Mouse (Mus musculus): ENCODE results near the gene Pakap. TPM values are rescaled to one million over a fixed set of nuclear protein-coding genes. Genes with fewer than 3 reads are reported as not detected.

The Pakap gene
- polyA plus RNA-seq, 1 experiment from 2014 or later, result 39.4 TPM

- Histone ChIP-seq H3K27me3 (ENCODE audit: low read depth, poor library complexity, severe bottlenecking) (no peaks in the 10 kb centered on the region), H3K9me3 (replicated peaks) (no peaks in the 10 kb centered on the region), H3K4me3 (no peak overlapping the region), H3K4me1 (peaks cover 23% of the 10 kb centered on the region), H3K27ac (peak overlapping the region; percentile 50), H3K36me3 (no peaks in the 10 kb centered on the region)
- 23% methylated on average over 7 of the region's 7 CpGs for WGBS
- DNase-seq (ENCODE audit: low spot score), result peak; percentile 49
These were observed 152.9 kb downstream of the Pakap start for GRCm38 (mm10) chr4:57720869-57721361.

- Histone ChIP-seq H3K27me3 (ENCODE audit: low read depth, poor library complexity, severe bottlenecking) (no peaks in the 10 kb centered on the region), H3K4me3 (no peak overlapping the region), H3K27ac (no peak overlapping the region), H3K36me3 (no peaks in the 10 kb centered on the region), H3K4me1 (peaks cover 15% of the 10 kb centered on the region), H3K9me3 (replicated peaks) (no peaks in the 10 kb centered on the region)
- DNase-seq (ENCODE audit: low spot score), result no peak
- 91% methylated on average over 4 of the region's 4 CpGs for WGBS
These were observed 154.3 kb downstream of the Pakap start for GRCm38 (mm10) chr4:57722296-57722695.

- Histone ChIP-seq H3K27me3 (ENCODE audit: low read depth, poor library complexity, severe bottlenecking) (no peaks in the 10 kb centered on the region), H3K9me3 (replicated peaks) (no peaks in the 10 kb centered on the region), H3K4me3 (no peak overlapping the region), H3K27ac (no peak overlapping the region), H3K4me1 (peaks cover 13% of the 10 kb centered on the region), H3K36me3 (no peaks in the 10 kb centered on the region)
- DNase-seq (ENCODE audit: low spot score), result no peak
- WGBS, result 47% methylated on average over 2 of the region's 2 CpGs
These were observed 155.7 kb downstream of the Pakap start for GRCm38 (mm10) chr4:57723659-57724058.

GRCm38 (mm10) chr4:57725569-57725968 is 157.6 kb downstream of the Pakap start:
- H3K4me3 ChIP-seq, result no peak overlapping the region
- H3K9me3 ChIP-seq (replicated peaks), result no peaks in the 10 kb centered on the region
- H3K4me1 ChIP-seq, result peaks cover 11% of the 10 kb centered on the region
- H3K27ac ChIP-seq, result no peak overlapping the region
- DNase-seq (ENCODE audit: low spot score), result no peak
- 68% methylated on average over 1 of the region's 1 CpGs for WGBS
- H3K36me3 ChIP-seq, result no peaks in the 10 kb centered on the region
- no peaks in the 10 kb centered on the region for H3K27me3 ChIP-seq (ENCODE audit: low read depth, poor library complexity, severe bottlenecking)

GRCm38 (mm10) chr4:57728611-57729183 is 160.7 kb downstream of the Pakap start:
- H3K36me3 ChIP-seq, result no peaks in the 10 kb centered on the region
- no peak overlapping the region for H3K4me3 ChIP-seq
- no peak for DNase-seq (ENCODE audit: low spot score)
- 0 out of 2 replicates have a peak, but pooled peaks cover 3% of the 10 kb centered on the region for H3K9me3 ChIP-seq (replicated peaks)
- H3K4me1 ChIP-seq, result 0 out of 2 replicates have a peak, but pooled peaks cover 4% of the 10 kb centered on the region
- H3K27me3 ChIP-seq (ENCODE audit: low read depth, poor library complexity, severe bottlenecking), result no peaks in the 10 kb centered on the region
- WGBS, result 89% methylated on average over 4 of the region's 4 CpGs
- H3K27ac ChIP-seq, result no peak overlapping the region

GRCm38 (mm10) chr4:57730047-57730446 is 162.1 kb downstream of the Pakap start:
- no peak overlapping the region for H3K27ac ChIP-seq
- 0 out of 2 replicates have a peak, but pooled peaks cover 3% of the 10 kb centered on the region for H3K9me3 ChIP-seq (replicated peaks)
- no peak overlapping the region for H3K4me3 ChIP-seq
- WGBS, result 93% methylated on average over 6 of the region's 6 CpGs
- H3K36me3 ChIP-seq, result no peaks in the 10 kb centered on the region
- H3K27me3 ChIP-seq (ENCODE audit: low read depth, poor library complexity, severe bottlenecking), result no peaks in the 10 kb centered on the region
- DNase-seq (ENCODE audit: low spot score), result no peak
- H3K4me1 ChIP-seq, result peaks cover 2% of the 10 kb centered on the region; the same call in 1 of the 2 replicates

GRCm38 (mm10) chr4:57730801-57731598 is 163.0 kb downstream of the Pakap start:
- no peaks in the 10 kb centered on the region for H3K36me3 ChIP-seq
- H3K9me3 ChIP-seq (replicated peaks), result 0 out of 2 replicates have a peak, but pooled peaks cover 3% of the 10 kb centered on the region
- H3K4me1 ChIP-seq, result peaks cover 11% of the 10 kb centered on the region
- no peaks in the 10 kb centered on the region for H3K27me3 ChIP-seq (ENCODE audit: low read depth, poor library complexity, severe bottlenecking)
- H3K27ac ChIP-seq, result 0 out of 2 replicates have a peak overlapping the region, but pooled peaks have one; percentile 38
- 87% methylated on average over 11 of the region's 11 CpGs for WGBS
- DNase-seq (ENCODE audit: low spot score), result no peak
- no peak overlapping the region for H3K4me3 ChIP-seq

- H3K4me3 ChIP-seq, result no peak overlapping the region
- 91% methylated on average over 5 of the region's 5 CpGs for WGBS
- H3K27me3 ChIP-seq (ENCODE audit: low read depth, poor library complexity, severe bottlenecking), result no peaks in the 10 kb centered on the region
These were observed 164.4 kb downstream of the Pakap start for GRCm38 (mm10) chr4:57732351-57732750.

GRCm38 (mm10) chr4:57733445-57733844 is 165.5 kb downstream of the Pakap start:
- H3K9me3 ChIP-seq (replicated peaks), result 0 out of 2 replicates have a peak, but pooled peaks cover 3% of the 10 kb centered on the region
- H3K36me3 ChIP-seq, result peaks cover 3% of the 10 kb centered on the region; the same call in 1 of the 2 replicates
- no peak overlapping the region for H3K4me3 ChIP-seq
- no peak for DNase-seq (ENCODE audit: low spot score)
- H3K4me1 ChIP-seq, result peaks cover 28% of the 10 kb centered on the region
- no peaks in the 10 kb centered on the region for H3K27me3 ChIP-seq (ENCODE audit: low read depth, poor library complexity, severe bottlenecking)
- WGBS, result 85% methylated on average over 3 of the region's 3 CpGs
- 0 out of 2 replicates have a peak overlapping the region, but pooled peaks have one; percentile 40 for H3K27ac ChIP-seq

More at GRCm38 (mm10) chr4:57732351-57732750, 164.4 kb downstream of the Pakap start:
- H3K27ac ChIP-seq, result no peak overlapping the region
- H3K4me1 ChIP-seq, result peaks cover 19% of the 10 kb centered on the region
- no peak for DNase-seq (ENCODE audit: low spot score)
- 0 out of 2 replicates have a peak, but pooled peaks cover 3% of the 10 kb centered on the region for H3K9me3 ChIP-seq (replicated peaks)
- H3K36me3 ChIP-seq, result no peaks in the 10 kb centered on the region

- DNase-seq (ENCODE audit: low spot score), result no peak
- Histone ChIP-seq H3K27me3 (ENCODE audit: low read depth, poor library complexity, severe bottlenecking) (no peaks in the 10 kb centered on the region), H3K9me3 (replicated peaks) (0 out of 2 replicates have a peak, but pooled peaks cover 3% of the 10 kb centered on the region), H3K4me1 (peaks cover 46% of the 10 kb centered on the region), H3K4me3 (no peak overlapping the region), H3K27ac (peak overlapping the region; percentile 44), H3K36me3 (peaks cover 3% of the 10 kb centered on the region; the same call in 1 of the 2 replicates)
- 74% methylated on average over 5 of the region's 5 CpGs for WGBS
These were observed 167.4 kb downstream of the Pakap start for GRCm38 (mm10) chr4:57735426-57735825.

- H3K27ac ChIP-seq, result peak overlapping the region; percentile 87
- WGBS, result 20% methylated on average over 8 of the region's 8 CpGs
- no peak overlapping the region for H3K4me3 ChIP-seq
- peaks cover 74% of the 10 kb centered on the region for H3K4me1 ChIP-seq
- peak; percentile 59 for DNase-seq (ENCODE audit: low spot score)
- peaks cover 3% of the 10 kb centered on the region; the same call in 1 of the 2 replicates for H3K36me3 ChIP-seq
- H3K9me3 ChIP-seq (replicated peaks), result no peaks in the 10 kb centered on the region
- no peaks in the 10 kb centered on the region for H3K27me3 ChIP-seq (ENCODE audit: low read depth, poor library complexity, severe bottlenecking)
These were observed 171.0 kb downstream of the Pakap start for GRCm38 (mm10) chr4:57738856-57739552.

- no peak for DNase-seq (ENCODE audit: low spot score)
- H3K27me3 ChIP-seq (ENCODE audit: low read depth, poor library complexity, severe bottlenecking), result no peaks in the 10 kb centered on the region
- H3K4me3 ChIP-seq, result no peak overlapping the region
- WGBS, result 77% methylated on average over 11 of the region's 11 CpGs
- peaks cover 9% of the 10 kb centered on the region; the same call in 1 of the 2 replicates for H3K36me3 ChIP-seq
- peaks cover 63% of the 10 kb centered on the region for H3K4me1 ChIP-seq
- peak overlapping the region; percentile 61; the same call in 1 of the 2 replicates for H3K27ac ChIP-seq
- H3K9me3 ChIP-seq (replicated peaks), result no peaks in the 10 kb centered on the region
These were observed 175.4 kb downstream of the Pakap start for GRCm38 (mm10) chr4:57743325-57743929.

Data from limb, embryonic 10.5 days (tissue).